Mouse (Mus musculus) fat pad, adult 2 months (tissue): ENCODE measurements around the gene Hdac2.

Source experiments
- DNase-seq: peaks from one replicate; pipeline ENCODE4 v3.0.0-alpha.2; 2011; ENCODE audit warnings: low read depth, low spot score; ENCODE audit errors: extremely low read depth

Hdac2 gene

DNA sequence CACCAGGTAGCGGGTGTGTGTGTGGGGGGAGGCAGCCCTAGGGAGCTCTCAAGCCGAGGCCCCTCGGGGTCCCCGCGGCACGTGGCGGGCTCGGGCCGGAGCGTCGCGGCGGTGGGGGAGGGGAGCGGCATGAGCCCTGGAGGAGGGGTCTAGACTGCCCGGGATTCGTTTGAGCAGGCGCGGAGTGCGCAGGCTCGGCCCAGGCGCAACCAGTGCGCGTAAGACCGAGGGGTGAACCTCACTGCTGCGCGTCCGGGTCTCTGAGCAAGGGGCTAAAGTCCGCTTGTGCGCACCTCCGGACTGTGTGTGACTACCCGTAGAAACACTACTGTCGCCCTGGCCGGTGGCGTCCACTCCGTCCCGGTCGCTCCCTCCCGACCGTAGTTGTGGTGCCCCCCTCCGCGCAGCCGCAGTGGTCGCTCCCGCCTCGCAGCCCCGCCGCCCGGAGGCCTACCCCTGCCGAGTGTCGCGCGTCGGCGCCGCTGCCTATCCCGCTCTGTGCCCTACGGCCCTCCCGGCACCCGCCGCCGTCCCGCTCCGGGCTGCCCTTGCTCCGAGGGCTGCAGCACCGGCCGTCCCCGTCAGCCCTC is at the start of gene Hdac2:
TSS of gene Hdac2 (plus strand) at position 459 of the 590 bp plus-strand sequence.
- DNase-seq = no peak

DNA sequence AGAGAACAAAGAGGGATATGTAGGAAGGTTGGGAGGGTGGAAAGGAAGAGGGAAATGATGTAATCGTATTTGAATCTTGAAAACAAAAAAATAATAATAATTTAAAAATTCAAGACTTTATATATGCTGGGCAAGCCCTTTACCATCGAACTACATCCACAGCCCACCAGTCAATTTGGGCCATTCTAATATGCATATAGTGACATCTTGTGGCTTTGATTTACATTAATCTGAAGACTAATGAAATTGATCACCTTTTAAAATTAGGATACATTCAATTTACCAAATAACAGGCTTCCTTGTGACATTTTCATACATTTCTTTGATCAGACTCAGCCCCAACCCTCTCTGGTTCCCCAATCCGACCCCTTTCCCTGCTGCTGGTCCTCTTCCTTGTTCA is 46.1 kb upstream of the Hdac2 start:
- DNase-seq = no peak

DNA sequence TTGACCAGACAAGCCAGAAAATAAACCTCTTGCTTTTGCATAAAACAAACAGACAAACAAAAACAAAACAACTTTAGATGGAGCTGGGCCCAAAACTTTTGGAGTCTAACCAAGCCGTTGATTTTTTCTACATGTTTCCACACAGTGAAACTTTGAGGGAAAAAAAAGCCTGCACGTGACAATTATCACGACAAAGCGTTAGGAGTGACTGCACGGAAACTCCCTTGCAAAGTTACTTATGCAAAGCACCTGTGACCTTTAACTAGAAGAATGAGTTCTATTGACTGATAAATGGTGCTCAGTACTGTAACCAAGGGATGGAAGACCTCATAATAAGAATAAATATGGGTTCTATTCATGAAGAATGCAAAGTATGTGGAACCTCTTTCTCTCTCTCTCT is 38.5 kb upstream of the Hdac2 start:
- DNase-seq = no peak

DNA sequence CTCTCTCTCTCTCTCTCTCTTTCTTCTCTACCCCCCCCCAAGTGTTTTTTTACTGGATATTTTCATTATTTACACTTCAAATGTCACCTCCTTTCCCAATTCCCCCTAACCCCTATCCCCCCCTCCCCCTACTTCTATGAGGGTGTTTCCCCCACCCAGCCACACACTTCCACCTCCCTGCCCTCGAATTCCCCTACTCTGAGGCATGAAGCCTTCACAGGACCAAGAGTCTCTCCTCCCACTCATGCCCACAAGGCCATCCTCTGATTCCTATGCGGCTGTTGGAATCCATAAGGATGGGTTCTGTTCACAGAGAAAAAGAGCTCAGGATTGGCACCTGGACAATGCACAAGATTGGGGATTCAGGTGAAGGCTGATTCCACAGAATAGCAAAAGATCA is 38.1 kb upstream of the Hdac2 start:
- no peak for DNase-seq

DNA sequence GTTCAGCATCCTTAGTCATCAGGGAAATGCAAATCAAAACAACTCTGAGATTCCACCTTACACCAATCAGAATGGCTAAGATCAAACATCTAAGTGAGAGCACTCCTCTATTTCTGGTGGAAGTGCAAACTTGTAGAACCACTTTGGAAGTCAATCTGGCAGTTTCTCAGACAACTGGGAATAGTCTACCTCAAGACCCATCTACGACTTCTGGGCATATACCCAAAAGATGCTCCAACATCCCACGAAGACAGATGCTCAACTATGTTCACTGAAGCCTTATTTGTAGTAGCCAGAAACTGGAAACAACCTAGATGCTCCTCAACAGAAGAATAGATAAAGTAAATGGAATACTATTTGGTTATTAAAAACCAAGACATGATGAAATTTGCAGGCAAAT is 22.6 kb upstream of the Hdac2 start:
- DNase-seq = no peak

DNA sequence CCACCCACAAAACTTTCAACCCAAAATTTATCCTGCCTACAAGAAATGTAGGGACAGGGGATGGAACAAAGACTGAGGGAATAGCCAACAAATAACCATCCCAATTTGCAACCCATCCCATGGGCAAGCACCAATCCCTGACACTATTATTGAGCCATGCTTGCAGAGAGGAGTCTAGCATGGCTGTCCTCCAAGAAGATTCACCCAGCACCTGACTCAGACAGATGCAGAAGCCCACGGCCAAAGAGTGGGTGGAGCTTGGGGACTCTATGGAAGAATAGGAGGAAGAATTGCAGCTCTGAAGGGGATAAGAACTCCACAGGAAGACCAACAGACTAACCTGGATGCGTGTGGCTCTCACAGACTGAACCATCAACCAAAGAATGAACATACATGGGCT is 21.7 kb upstream of the Hdac2 start:
- no peak for DNase-seq

DNA sequence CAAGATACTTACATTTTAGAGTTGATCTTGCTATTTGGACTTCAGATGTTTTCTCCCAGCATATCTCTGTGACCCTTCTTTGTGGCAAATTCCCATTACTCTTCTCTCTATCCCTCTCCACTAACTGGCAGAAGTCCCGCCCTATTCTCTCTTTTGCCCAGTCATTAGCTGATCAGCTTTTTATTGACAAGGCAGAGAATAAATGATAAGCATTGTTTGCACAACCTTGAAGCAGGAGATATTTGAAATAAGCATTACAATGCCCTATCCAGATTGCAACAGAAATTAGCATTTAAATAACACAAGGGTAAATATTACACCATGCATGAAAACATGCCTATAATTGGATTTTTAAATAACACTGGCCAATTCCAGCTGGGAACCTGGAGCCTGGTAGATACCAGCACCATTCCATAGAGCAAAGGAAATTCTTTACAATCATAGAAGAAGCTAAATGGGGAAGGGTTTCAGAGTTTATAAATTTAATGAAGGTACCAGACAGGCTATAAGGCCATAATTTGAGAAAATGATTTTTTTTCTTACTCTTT is 14.7 kb upstream of the Hdac2 start:
- DNase-seq = no peak

DNA sequence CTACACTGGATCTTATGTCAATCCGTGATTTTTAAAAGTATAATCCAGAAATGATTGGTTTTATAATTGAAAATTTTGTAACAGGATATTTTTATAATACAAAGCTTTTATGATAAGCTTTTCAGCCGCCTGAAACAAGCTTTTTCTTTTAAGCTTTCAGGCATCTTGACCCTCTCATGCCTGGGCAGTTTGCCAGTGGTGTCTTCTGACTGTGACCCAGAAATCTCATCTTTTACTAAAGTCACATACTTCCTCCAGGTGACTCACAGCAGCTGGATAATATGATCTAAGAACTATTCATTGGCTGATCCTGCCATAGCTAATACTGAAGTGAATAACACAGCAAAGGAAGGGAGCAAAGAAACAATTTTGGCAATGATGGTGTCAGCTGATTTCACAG is 9.9 kb upstream of the Hdac2 start:
- no peak for DNase-seq

DNA sequence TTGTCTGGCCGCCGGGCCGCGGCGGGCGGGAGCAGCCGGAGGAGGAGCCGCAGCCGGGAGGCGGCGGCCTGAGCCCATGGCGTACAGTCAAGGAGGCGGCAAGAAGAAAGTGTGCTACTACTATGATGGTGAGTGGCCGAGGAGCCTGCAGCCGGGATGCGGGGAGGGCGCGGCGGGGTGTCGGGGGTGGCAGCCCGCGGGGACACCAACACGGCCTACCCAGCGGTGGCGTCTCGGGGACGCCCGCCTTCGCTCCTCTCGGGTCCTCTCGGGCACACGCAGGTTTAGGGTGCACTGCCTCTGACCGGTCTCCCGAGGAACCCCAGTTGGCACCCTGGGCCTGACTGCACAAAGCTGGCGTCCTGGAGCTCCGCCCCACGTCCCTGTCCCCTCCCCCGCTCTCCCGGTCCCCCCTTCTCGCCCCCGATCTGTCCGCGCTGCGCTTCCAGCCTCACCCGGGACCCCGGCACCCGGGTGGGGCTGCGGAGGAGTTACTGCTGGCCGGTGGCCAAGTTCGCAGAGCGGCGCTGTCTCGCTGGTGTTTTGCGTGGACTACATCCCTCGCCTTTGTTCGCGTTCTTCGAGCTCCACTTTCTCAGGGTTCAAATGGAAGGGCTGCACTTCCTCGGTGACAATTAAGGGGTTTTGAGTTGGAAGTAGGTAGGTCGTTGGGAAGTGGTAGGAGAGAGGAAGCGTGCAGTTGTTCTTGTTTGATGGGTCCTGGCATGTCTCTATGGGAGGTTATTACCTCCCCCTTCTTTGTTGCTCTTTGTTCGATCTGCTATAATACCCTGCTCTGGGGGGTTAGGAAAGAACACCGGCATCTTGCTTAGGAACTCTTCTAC is 554 bp downstream of the Hdac2 start:
- no peak for DNase-seq

DNA sequence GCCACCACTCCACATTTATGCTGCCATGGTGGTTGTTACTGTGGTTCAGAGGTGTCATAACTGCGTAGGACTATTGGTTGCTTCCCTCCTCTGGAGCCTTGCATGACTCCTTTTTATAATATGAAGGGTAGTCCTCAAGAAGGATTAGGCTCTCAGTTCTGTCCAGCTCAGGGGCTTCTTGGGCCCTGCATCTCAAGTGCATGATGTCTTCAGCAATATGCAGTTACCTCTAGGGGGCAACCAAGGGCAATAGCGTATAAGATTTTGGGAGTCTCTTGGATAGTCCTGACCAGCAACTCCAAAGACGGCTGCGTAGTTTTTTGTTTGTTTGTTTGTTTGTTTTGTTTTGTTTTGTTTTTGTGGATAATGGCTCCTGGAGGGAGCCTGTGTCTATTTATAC is 7.5 kb downstream of the Hdac2 start:
- no peak for DNase-seq

DNA sequence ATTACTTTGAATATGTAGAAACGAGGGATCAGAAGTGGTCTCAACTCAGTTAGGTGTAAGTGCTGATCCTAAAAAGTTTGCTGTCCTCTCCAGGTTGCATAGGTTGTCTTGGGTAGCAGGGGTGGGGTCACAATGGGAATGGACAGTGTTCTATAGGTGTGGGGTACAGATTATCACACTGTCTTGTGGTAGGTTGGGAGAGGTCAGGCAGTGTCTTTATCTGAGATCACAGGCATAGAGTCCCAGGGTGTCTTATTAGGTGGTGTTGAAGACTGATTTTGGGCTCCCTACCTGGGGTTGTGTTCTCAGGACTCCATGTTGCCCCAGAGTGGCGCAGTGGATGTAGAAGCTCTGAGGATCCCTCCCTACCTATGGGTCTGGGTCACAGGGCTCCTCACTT is 17.8 kb downstream of the Hdac2 start:
- DNase-seq = no peak

DNA sequence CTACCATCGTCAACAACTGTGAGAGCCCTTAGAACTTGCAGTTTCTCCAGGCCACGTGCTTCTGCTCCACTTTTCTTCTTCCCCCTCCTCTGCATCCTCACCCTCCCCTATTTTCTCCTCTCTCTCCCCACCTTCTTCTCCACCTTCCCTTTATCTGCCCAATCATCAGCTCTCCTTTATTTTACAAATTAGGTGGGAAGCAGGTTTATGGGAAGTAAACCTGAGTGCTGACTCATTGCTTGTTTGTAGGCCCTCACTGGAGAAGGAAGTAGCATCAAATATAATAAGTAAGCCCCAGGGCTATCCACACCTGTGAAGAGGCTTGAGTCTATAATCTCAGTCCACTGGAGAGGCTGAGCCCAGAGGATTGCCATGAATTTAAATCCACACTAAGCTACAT is 26.5 kb downstream of the Hdac2 start:
- DNase-seq = no peak

DNA sequence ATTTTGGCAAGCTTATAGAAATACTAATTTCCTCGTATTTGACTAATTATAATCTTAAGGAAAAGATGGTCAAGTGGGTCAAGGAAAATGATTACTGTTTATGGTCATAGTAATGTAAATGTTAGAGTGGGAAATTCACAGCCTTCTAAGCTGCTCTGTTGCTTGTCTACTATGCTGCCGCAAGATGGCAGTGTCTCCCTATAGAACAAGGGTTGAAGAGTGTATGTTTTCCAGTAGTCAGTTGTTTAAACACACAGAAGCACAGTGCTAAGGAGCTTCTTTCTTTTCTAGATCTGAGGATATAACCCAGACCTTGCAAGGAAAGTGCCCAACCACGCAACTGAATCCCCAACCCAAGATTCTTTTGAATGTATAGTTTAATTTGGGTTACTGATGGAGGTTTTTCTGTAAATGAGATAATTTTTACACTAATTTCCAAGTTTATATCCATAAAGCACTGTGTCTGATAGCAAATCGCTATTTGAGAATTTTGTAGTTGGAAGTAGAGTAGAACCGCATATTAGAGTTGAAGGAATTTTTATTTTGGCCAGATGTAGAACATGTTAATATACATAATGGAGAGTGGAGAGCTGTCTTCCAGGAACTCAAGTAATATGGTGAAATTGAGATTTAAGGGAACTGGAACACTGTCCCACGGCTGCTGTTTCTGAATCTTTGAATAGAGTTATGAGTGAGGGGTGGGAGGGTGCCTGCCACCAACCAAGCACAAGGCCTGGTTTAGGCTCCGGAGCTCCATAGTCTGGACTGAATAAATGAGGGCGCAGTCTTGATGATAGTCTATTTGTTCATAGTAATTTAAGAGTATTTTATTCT is 40.1 kb downstream of the Hdac2 start:
- no peak for DNase-seq

DNA sequence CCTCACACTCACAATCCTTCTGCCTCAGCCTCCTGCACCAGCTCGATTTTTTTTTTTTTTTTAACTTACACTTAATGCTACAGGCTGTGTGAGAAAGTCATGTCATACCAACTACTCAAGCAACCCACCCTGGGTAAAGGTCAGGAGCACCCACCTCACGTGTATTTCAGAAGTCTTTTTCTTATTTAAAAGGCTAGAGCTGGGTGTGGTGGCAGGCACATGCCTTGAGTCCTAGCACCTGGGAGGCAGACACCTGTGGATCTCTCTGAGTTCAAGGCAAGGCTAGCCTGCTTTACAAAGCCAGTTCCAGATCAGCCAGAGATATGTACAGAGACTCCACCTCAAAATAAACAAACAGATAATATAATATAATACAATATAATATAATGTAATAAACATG is 41.4 kb downstream of the Hdac2 start:
- DNase-seq = no peak

DNA sequence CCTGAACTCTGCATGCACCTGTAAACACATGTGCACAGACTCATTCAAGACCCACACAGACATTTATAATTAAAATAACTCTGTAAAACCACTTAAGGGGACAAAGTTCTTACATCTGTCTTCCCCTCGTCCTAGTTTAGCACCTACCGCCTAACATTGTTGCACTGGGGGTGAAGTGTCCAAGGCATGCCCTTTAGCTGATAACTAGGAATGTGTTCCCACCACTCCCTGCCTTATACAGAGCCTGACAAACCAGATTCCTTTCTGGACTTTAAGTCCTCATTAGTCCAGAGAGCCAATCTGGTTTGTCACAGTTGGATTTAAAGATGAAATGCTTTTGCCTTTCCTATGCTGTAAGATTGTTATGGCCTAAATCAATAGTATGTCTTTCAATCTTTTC is 41.9 kb downstream of the Hdac2 start:
- DNase-seq = no peak

DNA sequence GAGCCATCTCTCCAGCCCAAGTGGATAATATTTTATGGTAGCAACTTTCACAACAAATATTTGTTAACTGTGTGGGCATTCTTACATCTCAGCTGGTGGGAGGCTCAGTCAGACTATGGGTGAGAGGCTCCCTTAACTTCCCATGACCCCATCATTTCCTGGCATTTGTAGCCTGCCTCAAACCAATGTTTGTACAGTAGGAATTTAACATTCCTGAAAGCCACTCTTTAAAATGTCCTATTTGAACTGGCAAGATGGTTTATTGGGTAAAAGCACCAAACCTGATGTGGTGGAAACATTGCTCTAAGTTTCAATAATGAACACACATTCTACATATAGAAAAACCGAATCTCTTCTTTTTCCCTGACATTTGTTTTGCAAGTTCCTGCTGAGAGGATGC is 50.0 kb downstream of the Hdac2 start:
- DNase-seq = no peak

DNA sequence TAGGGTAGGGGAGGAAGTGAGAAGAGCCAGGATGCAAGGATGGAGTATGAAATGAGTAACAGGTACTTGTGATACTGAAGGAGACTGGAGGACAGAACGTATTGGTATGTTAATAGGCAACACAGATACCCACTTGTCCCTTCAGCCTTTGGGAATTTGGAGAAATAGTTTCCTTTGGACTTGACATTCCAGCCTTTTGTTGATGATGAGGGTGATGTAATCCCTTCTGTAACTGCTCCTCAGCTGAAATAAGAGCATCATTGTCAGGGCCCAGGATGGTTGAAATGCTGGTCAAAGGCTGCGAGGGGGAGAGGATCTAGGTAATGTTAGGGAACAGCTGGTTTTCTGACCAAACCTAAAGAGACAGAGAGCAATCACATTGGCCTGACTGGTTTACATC is 54.3 kb downstream of the Hdac2 start:
- no peak for DNase-seq

DNA sequence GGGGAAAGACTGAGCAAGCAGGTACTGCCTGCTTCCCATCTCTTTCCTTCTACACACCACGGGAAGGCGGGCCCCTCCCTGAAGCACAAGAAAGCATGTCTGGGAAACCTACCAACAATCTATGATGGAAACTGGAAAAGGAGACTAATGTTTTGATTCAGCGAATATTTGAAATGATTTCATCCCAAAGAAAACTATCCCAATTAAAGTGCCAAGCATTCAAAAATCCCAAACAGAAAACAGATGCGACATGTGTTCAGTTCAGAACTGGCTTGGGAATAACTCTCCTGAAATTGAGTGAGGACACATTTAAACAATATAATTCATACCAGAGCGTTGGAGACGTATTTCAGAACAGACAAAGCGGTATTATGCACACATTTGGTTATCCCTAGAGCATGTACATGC is 60.8 kb downstream of the Hdac2 start:
- DNase-seq = no peak

DNA sequence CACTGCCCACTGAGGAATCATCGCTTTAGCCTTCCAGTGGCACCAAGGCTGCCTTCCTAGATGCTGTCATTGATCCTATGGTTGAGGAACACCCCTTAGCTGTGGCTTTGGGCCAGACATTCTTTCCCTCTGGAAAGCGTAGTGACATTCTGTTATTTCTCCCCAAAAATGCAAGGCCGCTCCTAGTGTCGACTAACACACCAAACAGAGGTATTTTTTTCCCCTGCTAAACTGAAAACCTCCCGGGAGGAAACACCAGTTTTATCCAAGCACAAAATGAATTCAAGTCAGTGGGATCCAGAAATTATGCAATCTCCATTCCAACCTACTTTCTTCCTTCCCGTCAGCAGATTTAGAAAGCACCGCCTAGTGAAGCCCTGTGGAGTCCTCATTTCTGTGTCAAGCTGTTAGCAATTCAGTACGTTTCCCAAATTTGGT is 73.3 kb downstream of the Hdac2 start:
- no peak for DNase-seq
